Mouse (Mus musculus) gastrocnemius, adult 18-20 months (tissue): ENCODE measurements at regions not wholly inside any gene's neighbourhood (a gene's known extent, or its start where the extent isn't known, plus 50 kb on each side); places are given as distances from the start of the nearest gene placed in this dataset.

Source experiments
- DNase-seq: peaks from one replicate; pipeline ENCODE4 v3.0.0; 2021; ENCODE audit warnings: low spot score

- DNase-seq = no peak
These were observed 347.2 kb downstream of the Tmem232 start for GRCm38 (mm10) chr17:65193341-65193740.

DNA sequence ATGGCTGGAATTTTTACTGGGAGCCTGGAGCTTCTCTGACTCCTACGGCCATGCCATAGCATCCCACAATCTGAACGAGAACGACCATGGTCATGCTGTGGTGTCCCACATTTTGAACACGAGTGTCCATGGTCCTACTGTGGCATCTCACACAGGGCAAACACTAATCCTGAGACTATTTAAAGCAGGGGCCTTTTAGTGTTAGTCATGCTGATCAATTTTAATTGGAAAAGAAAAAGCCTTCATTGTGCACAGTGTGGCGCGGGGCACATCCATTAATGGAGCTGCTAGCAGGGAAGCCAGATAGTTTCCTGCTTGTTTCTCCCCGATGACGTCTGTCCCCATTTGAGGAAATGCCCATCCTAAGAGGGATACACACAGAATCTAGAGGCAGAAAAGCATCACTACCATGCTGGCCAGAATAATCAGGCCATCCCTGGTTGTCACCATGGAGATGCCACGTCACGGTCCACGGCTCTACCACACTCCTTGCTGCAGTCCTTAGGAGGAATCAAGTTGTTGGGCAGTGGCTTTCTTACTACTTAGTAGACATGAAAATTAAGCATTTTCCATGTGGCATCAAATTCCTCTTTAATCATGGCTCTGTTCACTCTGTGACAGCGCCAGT lies 348.0 kb downstream of the Tmem232 start:
- DNase-seq = no peak

DNA sequence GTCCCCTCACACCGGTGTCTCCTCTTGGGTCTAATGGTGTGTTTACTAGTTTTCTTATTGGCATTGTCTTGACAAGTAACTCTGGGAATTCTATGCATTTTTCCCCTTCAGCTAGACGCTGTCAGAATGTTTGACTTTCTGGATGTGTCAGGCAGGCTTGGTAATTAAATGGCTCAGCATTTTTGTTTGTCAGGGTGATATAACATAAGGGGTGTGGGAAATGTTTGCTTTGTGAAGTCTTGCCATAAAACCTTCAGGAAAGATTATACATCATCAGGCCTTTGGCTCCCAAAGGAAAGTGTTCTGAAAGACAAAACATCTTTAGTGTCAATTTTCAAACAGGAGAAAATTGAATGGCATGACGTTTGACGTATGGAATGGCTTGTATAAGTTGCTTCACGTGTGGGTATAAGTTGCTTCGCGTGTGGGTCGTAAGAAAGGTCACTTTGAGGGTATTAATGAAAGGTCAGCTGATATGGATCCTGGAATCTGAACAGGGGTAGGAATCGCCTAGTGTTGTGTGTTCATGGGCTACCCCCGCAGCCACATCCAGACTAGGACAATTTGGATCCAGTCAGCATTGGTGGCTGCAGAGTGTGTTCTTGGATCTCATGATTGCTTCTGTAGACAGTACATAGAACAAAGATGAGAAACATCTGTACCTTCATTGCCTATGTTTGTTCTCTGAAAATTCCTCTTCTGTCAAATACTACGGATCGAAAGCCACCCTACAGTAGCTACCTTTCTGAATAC lies 349.6 kb downstream of the Tmem232 start:
- DNase-seq = no peak

DNA sequence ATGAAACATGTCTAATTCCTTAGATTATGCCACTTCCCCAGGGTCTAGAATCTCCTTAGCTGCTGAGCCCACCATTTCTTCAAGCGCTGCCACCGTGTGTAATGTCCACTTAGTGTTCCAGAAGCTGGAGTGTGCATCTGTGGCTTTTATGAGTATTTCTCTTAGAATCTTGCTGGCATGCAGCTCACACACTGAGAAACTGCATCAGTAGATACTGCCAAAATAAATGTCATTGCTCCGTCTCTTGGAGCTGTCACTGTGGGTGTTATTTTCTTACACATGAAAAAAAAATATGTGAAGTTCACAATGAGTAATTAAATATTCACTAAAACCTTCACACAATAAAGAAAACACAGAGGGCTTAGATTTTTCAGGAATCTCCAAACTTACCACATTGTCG lies 345.3 kb upstream of the 4930583I09Rik start:
- no peak for DNase-seq

DNA sequence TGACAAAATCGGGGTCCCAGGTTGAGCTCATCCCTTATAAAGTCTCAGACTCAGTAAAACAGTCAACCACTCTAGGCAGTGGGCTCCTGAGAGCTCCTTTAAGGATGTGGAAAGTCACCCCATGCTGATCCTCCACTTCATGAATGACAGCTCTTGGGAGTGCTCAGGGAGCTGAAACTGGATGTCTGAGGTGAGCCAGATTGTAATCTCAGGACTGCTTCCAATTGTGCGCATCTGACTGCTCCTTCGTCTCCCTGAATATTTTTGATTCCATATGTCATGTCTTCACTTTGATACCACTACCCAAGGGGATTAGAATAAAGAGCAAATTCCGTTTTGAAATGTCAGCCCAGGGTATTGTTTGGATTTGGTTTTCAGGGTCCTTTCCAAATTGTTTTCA lies 339.9 kb upstream of the 4930583I09Rik start:
- DNase-seq = no peak

DNA sequence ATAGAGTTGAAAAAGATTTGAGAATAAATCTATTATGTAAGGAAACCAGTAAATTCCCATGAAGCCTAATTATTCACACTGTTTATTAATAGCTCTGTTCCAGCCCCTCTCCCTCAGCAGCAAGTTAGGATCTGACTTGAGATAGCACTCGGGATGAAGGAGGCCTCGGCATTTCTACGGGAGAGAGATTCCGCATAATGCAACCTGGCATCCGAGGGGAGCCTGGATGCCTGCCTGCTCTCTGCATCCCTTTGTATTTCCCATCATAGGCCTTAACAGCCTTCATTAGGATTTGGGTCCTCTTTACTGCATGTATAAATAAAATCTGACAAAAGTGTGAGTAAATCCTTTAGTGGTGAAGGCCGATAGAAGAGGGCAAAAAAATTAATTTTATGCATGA lies 338.2 kb upstream of the 4930583I09Rik start:
- DNase-seq = no peak

DNA sequence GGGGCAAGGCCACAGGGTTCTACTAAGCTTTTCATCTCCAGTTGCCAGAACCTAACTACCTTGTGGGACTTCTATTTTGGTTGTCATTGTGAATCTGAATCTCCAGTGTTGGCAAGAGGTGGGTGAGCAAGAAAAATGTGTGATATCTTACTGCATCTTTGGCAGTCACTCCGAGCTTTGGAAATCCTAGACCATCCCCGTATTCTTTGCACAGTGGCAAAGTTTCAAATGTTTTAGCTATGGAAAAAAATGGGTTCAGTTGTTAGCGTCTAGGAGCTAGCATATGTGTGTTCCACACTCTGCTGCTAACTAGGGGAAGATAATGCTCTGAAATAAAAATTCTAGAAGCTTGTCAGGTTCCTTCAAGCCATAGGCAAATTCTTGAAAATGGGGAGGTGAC lies 337.4 kb upstream of the 4930583I09Rik start:
- DNase-seq = no peak

DNA sequence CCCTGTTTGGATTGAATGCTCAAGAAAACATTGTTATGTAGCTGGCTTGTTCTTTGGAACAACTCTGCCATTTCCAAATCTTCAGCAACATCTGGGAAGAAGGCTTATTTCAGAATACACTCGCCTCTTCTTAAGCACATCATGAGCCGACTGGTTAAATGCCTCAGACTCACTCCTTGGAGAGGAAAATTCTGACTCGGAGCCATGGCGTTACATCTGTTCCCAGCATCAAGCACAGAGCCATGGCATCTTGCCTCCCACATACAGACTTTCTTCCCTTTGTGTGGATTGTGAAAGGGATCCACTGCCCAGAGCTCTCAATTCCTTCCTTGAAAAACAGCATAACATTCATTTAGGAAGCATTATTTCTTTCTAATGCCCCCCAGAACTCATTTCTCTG lies 334.8 kb upstream of the 4930583I09Rik start:
- peak; percentile 56 for DNase-seq

DNA sequence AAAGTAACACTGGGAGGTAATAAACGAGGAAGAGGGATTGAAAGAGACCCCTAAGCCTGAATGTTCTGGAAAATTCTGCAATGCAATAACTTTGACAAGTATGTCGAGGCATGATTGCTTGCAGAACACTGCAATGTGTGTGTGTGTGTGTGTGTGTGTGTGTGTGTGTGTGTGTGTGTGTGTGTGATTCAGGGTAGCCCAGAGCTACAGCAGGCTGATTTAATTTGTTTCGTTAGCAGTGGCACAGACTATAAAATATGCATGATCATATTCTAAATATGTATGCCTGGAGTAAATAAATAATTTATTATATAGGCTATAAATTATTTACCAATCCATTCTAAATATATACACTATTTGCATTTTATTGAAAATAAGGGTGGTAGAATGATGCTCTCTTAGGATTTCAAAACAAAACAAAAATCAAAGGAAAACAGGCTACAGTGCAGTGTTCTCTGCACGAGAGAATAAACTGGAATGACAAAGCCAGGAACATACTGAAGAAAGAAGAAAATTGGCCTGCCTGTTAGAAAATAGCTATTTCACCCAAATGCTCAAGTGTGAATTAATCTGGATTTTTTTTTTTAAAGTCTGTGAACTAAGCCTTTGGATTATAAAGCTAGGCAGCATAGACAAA lies 334.2 kb upstream of the 4930583I09Rik start:
- no peak for DNase-seq

DNA sequence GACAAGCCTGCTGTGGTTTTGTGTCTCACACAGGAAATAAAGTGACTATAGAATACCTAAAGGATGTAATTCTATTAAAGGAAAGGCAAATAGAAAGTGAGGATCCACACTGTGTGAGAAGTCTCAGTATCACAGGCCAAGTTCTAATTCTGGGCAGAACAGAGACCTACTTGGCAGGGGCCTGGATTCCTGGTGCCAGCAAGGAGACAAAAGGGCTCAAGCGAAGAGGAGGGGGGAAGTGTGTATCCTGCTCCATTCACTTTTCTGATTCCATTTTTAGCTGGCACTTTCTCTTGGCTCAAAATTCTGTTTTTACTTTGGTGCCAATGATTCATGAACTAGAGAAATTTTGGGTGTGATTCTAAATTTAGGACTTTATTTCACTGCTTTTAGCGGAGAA lies 310.5 kb upstream of the 4930583I09Rik start:
- DNase-seq = peak; percentile 8

DNA sequence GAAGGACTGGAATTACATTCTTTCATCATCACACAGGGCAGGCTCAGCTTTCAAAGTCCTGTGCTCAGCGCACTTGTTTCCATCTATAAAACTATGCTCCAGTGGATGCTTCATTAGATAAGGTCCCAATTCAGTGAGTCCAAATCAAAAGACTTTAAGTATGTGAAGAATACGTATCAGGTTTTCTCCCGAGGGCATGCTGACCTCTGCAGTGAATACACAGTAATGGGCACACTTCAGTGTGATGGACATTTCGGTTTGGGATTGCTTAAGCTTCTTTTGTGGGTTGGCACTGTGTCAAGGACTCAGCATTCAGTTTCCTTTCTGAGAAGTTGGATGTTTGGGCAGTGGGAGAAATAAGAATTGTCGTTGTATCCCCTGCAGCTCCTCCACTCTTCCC lies 278.8 kb upstream of the 4930583I09Rik start:
- DNase-seq = no peak

- DNase-seq = no peak
These were observed 277.2 kb upstream of the 4930583I09Rik start for GRCm38 (mm10) chr17:65113121-65113520.

GRCm38 (mm10) chr17:65105622-65106021 lies 269.8 kb upstream of the 4930583I09Rik start:
- no peak for DNase-seq

DNA sequence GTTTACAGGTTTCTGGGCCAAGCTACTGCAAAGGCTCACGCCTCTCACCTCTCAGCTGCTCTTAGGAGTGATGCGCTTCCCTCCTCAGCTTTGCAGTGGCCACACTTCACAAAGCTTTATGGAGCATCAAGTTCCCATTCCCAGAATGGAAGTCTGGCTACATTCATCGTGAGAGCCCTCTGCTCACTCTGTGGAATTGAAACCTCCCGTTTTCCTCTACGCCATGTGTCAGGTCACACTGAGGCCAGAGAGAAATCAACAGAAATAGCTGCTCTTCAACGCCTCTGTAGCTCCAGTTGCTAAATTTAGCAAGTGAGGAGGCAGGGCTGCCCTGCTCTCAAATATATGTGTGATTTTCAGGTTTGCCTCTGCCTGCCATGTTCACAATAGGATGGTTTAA lies 265.3 kb upstream of the 4930583I09Rik start:
- DNase-seq = peak; percentile 43

- DNase-seq = no peak
These were observed 246.4 kb upstream of the 4930583I09Rik start for GRCm38 (mm10) chr17:65082249-65082648.

DNA sequence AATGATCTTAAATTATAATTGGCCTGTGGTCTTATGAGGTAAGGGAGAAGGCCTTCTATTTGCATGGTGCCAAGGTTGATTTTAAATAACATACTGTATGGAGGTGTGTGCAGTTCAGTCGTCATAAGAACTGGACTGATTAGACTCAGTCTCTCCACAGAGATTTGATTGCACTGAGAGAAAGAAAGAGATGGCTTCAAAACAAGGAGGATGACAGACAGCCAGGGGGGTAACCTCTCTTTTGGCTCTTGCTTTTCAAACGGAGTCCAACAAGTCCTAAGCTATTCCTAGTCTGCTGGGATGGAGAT lies 245.9 kb upstream of the 4930583I09Rik start:
- no peak for DNase-seq

- no peak for DNase-seq
These were observed 245.4 kb upstream of the 4930583I09Rik start for GRCm38 (mm10) chr17:65081072-65081778.

DNA sequence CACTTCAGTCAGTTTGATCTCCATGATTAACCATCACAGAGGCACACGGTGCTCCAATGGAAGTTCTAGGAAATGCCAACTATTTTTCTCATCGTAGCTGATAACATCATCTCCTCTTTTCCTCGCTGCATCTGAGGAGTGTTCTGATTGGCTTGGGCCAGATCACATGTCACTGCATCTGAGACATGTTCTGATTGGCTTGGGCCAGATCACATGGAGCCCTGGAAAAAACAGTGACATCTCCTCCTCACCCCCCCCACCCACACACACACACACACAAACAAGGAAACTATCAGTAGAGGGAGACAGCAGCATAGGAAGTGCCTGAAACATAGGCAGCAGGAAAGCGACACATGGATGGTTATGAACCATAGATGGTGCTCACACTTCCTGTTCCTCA lies 239.0 kb upstream of the 4930583I09Rik start:
- DNase-seq = no peak

GRCm38 (mm10) chr17:65071114-65071513 lies 235.2 kb upstream of the 4930583I09Rik start:
- DNase-seq = peak; percentile 35

GRCm38 (mm10) chr17:65066135-65066534 lies 230.3 kb upstream of the 4930583I09Rik start:
- DNase-seq = no peak

- no peak for DNase-seq
These were observed 220.2 kb upstream of the 4930583I09Rik start for GRCm38 (mm10) chr17:65056059-65056458.

DNA sequence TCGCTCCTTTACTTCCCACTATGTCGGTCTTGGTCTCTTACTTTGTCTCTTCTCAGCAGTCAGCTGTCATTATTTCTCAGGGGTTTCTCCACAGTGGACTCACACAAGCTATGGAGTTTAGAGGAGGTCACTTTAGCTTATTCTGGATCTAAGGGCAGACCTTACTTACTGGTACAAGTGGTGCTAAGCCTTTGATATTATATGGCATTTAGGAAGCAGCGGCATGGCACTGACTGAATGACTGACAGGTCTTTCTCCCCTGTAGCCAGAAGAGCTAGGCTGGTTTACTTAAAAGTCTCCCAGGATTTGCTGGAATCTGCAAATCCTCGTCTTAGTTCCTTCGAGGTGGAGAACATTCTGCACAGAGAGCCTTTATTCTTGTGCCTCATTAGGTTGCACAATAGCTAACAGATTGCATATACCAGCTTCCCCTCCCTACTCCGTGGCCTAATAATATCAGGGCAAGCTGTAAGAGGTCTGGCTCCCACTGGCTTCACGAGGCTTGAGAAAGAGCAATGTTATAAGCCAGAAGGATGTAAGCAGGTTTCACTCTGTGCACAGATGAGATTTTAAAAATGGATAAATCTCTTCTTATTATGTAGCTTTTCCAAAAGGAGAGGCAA lies 214.1 kb upstream of the 4930583I09Rik start:
- peak; percentile 7 for DNase-seq
